ENCODE assay signal across 14 mouse cellular contexts in genomic region chr8:83978200-83978599, GRCm38 (mm10). TPM values are rescaled to one million over a fixed set of nuclear protein-coding genes. Genes with fewer than 3 reads are reported as not detected.
DNase-seq lines count a peak whose midpoint lies in the region; ATAC-seq lines count a peak whose summit lies in the region.
"Had no signal": no experiment of that assay in that cellular context is flagged by ENCODE, and none has a peak within 500 bp of the region (broad histone marks: within the 10 kb centered on the region; RNA-seq: fewer than 3 reads in every experiment).

No protein-coding gene starts in this region.

- H3K27ac ChIP-seq in forebrain, embryonic 11.5 days (ENCODE audit: low read depth, low read length) = no peak overlapping the region
- no peak overlapping the region for H3K27ac ChIP-seq in forebrain, embryonic 14.5 days (ENCODE audit: low read depth, low read length)
- H3K27ac ChIP-seq in hindbrain, embryonic 15.5 days (replicated peaks) = no peak overlapping the region
- no peak overlapping the region for H3K27ac ChIP-seq in hindbrain, embryonic 14.5 days
- H3K27ac ChIP-seq in neural tube, embryonic 13.5 days (replicated peaks) = no peak overlapping the region
- H3K27ac ChIP-seq: hindbrain, postnatal 0 days had no signal

- H3K4me1 ChIP-seq in forebrain, embryonic 11.5 days (replicated peaks; ENCODE audit: control insufficient read depth, insufficient read depth, low read length) = peaks cover 10% of the 10 kb centered on the region; the same call in 1 of the 2 replicates
- H3K4me1 ChIP-seq in forebrain, embryonic 14.5 days (ENCODE audit: control insufficient read depth, insufficient read depth, low read length) = peaks cover 17% of the 10 kb centered on the region
- H3K4me1 ChIP-seq in hindbrain, embryonic 15.5 days (replicated peaks) = peaks cover 44% of the 10 kb centered on the region
- H3K4me1 ChIP-seq in hindbrain, embryonic 14.5 days (replicated peaks; ENCODE audit: control insufficient read depth, insufficient read depth, low read length) = peaks cover 27% of the 10 kb centered on the region
- peaks cover 85% of the 10 kb centered on the region for H3K4me1 ChIP-seq in megakaryocyte, embryonic 14.5 days
- peaks cover 59% of the 10 kb centered on the region for H3K4me1 ChIP-seq in neural tube, embryonic 13.5 days (replicated peaks)

- H3K9me3 ChIP-seq in forebrain, embryonic 11.5 days (ENCODE audit: control insufficient read depth, low read length) = no peaks in the 10 kb centered on the region
- H3K9me3 ChIP-seq in forebrain, embryonic 14.5 days (replicated peaks; ENCODE audit: control insufficient read depth, low read length) = no peaks in the 10 kb centered on the region
- no peaks in the 10 kb centered on the region for H3K9me3 ChIP-seq in hindbrain, embryonic 15.5 days
- no peaks in the 10 kb centered on the region for H3K9me3 ChIP-seq in hindbrain, embryonic 14.5 days (ENCODE audit: control insufficient read depth, low read length)
- H3K9me3 ChIP-seq in megakaryocyte, embryonic 14.5 days = no peaks in the 10 kb centered on the region
- H3K9me3 ChIP-seq in neural tube, embryonic 13.5 days = no peaks in the 10 kb centered on the region
- H3K9me3 ChIP-seq: G1E had no signal

- H3K4me2 ChIP-seq in forebrain, embryonic 11.5 days (ENCODE audit: low read depth, low read length, severe bottlenecking) = no peak overlapping the region
- H3K4me2 ChIP-seq in forebrain, embryonic 14.5 days (ENCODE audit: low read length) = no peak overlapping the region
- peak overlapping the region; percentile 5; the same call in 1 of the 2 replicates for H3K4me2 ChIP-seq in hindbrain, embryonic 15.5 days
- no peak overlapping the region for H3K4me2 ChIP-seq in hindbrain, embryonic 14.5 days (replicated peaks)
- H3K4me2 ChIP-seq in neural tube, embryonic 13.5 days = no peak overlapping the region

- H3K9ac ChIP-seq in forebrain, embryonic 11.5 days (ENCODE audit: low read length) = 0 out of 2 replicates have a peak overlapping the region, but pooled peaks have one; percentile 6
- no peak overlapping the region for H3K9ac ChIP-seq in forebrain, embryonic 14.5 days (ENCODE audit: low read length)
- H3K9ac ChIP-seq in hindbrain, embryonic 15.5 days = no peak overlapping the region
- no peak overlapping the region for H3K9ac ChIP-seq in hindbrain, embryonic 14.5 days
- H3K9ac ChIP-seq in neural tube, embryonic 13.5 days = 0 out of 2 replicates have a peak overlapping the region, but pooled peaks have one; percentile 34

- H3K27me3 ChIP-seq in forebrain, embryonic 11.5 days (ENCODE audit: control insufficient read depth, insufficient read depth, low read length) = no peaks in the 10 kb centered on the region
- H3K27me3 ChIP-seq in forebrain, embryonic 14.5 days (replicated peaks; ENCODE audit: control insufficient read depth, insufficient read depth, low read length) = no peaks in the 10 kb centered on the region
- no peaks in the 10 kb centered on the region for H3K27me3 ChIP-seq in hindbrain, embryonic 15.5 days
- no peaks in the 10 kb centered on the region for H3K27me3 ChIP-seq in hindbrain, embryonic 14.5 days (ENCODE audit: control insufficient read depth, insufficient read depth, low read length)
- no peaks in the 10 kb centered on the region for H3K27me3 ChIP-seq in megakaryocyte, embryonic 14.5 days (replicated peaks)
- H3K27me3 ChIP-seq in neural tube, embryonic 13.5 days = no peaks in the 10 kb centered on the region

- DNase-seq in forebrain, embryonic 11.5 days (ENCODE audit: low spot score) = no peak
- no peak for DNase-seq in forebrain, embryonic 14.5 days (ENCODE audit: low spot score)
- DNase-seq in hindbrain, embryonic 14.5 days (ENCODE audit: low spot score) = no peak
- DNase-seq in right cerebral cortex, postnatal 14 days = no peak
- DNase-seq: cerebellum, postnatal 14 days; layer of hippocampus, adult 9-11 months had no signal

- no peak for ATAC-seq in forebrain, embryonic 11.5 days (replicated peaks; ENCODE audit: low FRiP score)
- ATAC-seq in forebrain, embryonic 14.5 days = no peak
- ATAC-seq in hindbrain, embryonic 15.5 days (ENCODE audit: low FRiP score, low read depth) = no peak
- ATAC-seq in hindbrain, embryonic 14.5 days (ENCODE audit: low FRiP score) = no peak
- no peak for ATAC-seq in megakaryocyte, adult 5-6 weeks (ENCODE audit: poor library complexity, severe bottlenecking)
- no peak for ATAC-seq in neural tube, embryonic 13.5 days (ENCODE audit: low read depth)
- ATAC-seq: activated CD4-positive, CD25-positive, alpha-beta regulatory T cell, adult 4 months; hindbrain, postnatal 0 days had no signal

- whole genome bisulfite sequencing in forebrain, embryonic 11.5 days = 78% methylated on average over 9 of the region's 9 CpGs
- WGBS in forebrain, embryonic 14.5 days = 70% methylated on average over 9 of the region's 9 CpGs
- WGBS in hindbrain, embryonic 15.5 days = 73% methylated on average over 9 of the region's 9 CpGs
- WGBS in hindbrain, embryonic 14.5 days = 73% methylated on average over 9 of the region's 9 CpGs
- WGBS in neural tube, embryonic 13.5 days = 75% methylated on average over 9 of the region's 9 CpGs

- no peak overlapping the region for H3K4me3 ChIP-seq in forebrain, embryonic 11.5 days (ENCODE audit: low read depth, low read length)
- no peak overlapping the region for H3K4me3 ChIP-seq in forebrain, embryonic 14.5 days (ENCODE audit: low read depth, low read length)
- no peak overlapping the region for H3K4me3 ChIP-seq in hindbrain, embryonic 15.5 days
- no peak overlapping the region for H3K4me3 ChIP-seq in hindbrain, embryonic 14.5 days (replicated peaks; ENCODE audit: low read length)
- peak overlapping the region; percentile 81 for H3K4me3 ChIP-seq in megakaryocyte, embryonic 14.5 days (replicated peaks)
- H3K4me3 ChIP-seq in neural tube, embryonic 13.5 days = no peak overlapping the region

- peaks cover 13% of the 10 kb centered on the region for H3K36me3 ChIP-seq in forebrain, embryonic 11.5 days (ENCODE audit: control insufficient read depth, insufficient read depth, low read length)
- peaks cover 33% of the 10 kb centered on the region for H3K36me3 ChIP-seq in forebrain, embryonic 14.5 days (ENCODE audit: control insufficient read depth, insufficient read depth, low read length)
- peaks cover 29% of the 10 kb centered on the region for H3K36me3 ChIP-seq in hindbrain, embryonic 15.5 days
- H3K36me3 ChIP-seq in hindbrain, embryonic 14.5 days (replicated peaks; ENCODE audit: control insufficient read depth, insufficient read depth) = peaks cover 33% of the 10 kb centered on the region
- peaks cover 58% of the 10 kb centered on the region for H3K36me3 ChIP-seq in megakaryocyte, embryonic 14.5 days (replicated peaks; ENCODE audit: low read length)
- peaks cover 36% of the 10 kb centered on the region for H3K36me3 ChIP-seq in neural tube, embryonic 13.5 days

RNA-seq across cellular contexts. Expression of gene Prkaca, which starts 5.4 kb away (rescaled TPM):
- polyA plus RNA-seq in forebrain, embryonic 11.5 days (2014; fragmentation: Nextera tagmentation; extraction: Ambion mirVana) = 171 and 189 TPM in 2 replicates
- 117 and 132 TPM in 2 replicates for polyA plus RNA-seq in forebrain, embryonic 14.5 days (2014; fragmentation: Nextera tagmentation; extraction: Ambion mirVana)
- polyA plus RNA-seq in hindbrain, embryonic 15.5 days (2015; fragmentation: Nextera tagmentation; extraction: Ambion mirVana) = 241 and 250 TPM in 2 replicates
- 194 and 218 TPM in 2 replicates for polyA plus RNA-seq in hindbrain, embryonic 14.5 days (2014; fragmentation: Nextera tagmentation; extraction: Ambion mirVana)
- polyA plus RNA-seq in megakaryocyte, embryonic 14.5 days (2012; ENCODE audit: insufficient read depth, low replicate concordance) = 25.3 and 30.8 TPM in 2 replicates
- 19.6 and 21.6 TPM in 2 replicates for total RNA-seq in megakaryocyte, adult 5-6 weeks (2015)
- total RNA-seq in megakaryocyte, adult 5-6 weeks (2017) = 17.7 and 17.9 TPM in 2 replicates
- polyA plus RNA-seq in neural tube, embryonic 13.5 days (2015; fragmentation: Nextera tagmentation; extraction: Ambion mirVana) = 203 and 207 TPM in 2 replicates

RNA-seq across cellular contexts. Expression of gene Samd1, which starts 19.3 kb away (rescaled TPM):
- 12.3 and 16.8 TPM in 2 replicates for polyA plus RNA-seq in forebrain, embryonic 11.5 days (2014; fragmentation: Nextera tagmentation; extraction: Ambion mirVana)
- 12.9 and 14.4 TPM in 2 replicates for polyA plus RNA-seq in forebrain, embryonic 14.5 days (2014; fragmentation: Nextera tagmentation; extraction: Ambion mirVana)
- polyA plus RNA-seq in hindbrain, embryonic 15.5 days (2015; fragmentation: Nextera tagmentation; extraction: Ambion mirVana) = 6.2 and 7.3 TPM in 2 replicates
- 11.1 and 11.3 TPM in 2 replicates for polyA plus RNA-seq in hindbrain, embryonic 14.5 days (2014; fragmentation: Nextera tagmentation; extraction: Ambion mirVana)
- polyA plus RNA-seq in megakaryocyte, embryonic 14.5 days (2012; ENCODE audit: insufficient read depth, low replicate concordance) = 72.0 and 104 TPM in 2 replicates
- total RNA-seq in megakaryocyte, adult 5-6 weeks (2015) = 63.0 and 69.1 TPM in 2 replicates
- 46.6 and 48.4 TPM in 2 replicates for total RNA-seq in megakaryocyte, adult 5-6 weeks (2017)
- 8.0 and 8.3 TPM in 2 replicates for polyA plus RNA-seq in neural tube, embryonic 13.5 days (2015; fragmentation: Nextera tagmentation; extraction: Ambion mirVana)

RNA-seq across cellular contexts. Expression of gene Asf1b, which starts 22.9 kb away (rescaled TPM):
- 92.7 and 94.0 TPM in 2 replicates for polyA plus RNA-seq in forebrain, embryonic 11.5 days (2014; fragmentation: Nextera tagmentation; extraction: Ambion mirVana)
- polyA plus RNA-seq in forebrain, embryonic 14.5 days (2014; fragmentation: Nextera tagmentation; extraction: Ambion mirVana) = 23.8 and 31.6 TPM in 2 replicates
- polyA plus RNA-seq in hindbrain, embryonic 15.5 days (2015; fragmentation: Nextera tagmentation; extraction: Ambion mirVana) = 12.8 and 14.7 TPM in 2 replicates
- 10.5 and 10.7 TPM in 2 replicates for polyA plus RNA-seq in hindbrain, embryonic 14.5 days (2014; fragmentation: Nextera tagmentation; extraction: Ambion mirVana)
- 38.1 and 95.4 TPM in 2 replicates for polyA plus RNA-seq in megakaryocyte, embryonic 14.5 days (2012; ENCODE audit: insufficient read depth, low replicate concordance)
- 87.3 and 95.0 TPM in 2 replicates for total RNA-seq in megakaryocyte, adult 5-6 weeks (2015)
- total RNA-seq in megakaryocyte, adult 5-6 weeks (2017) = 68.5 and 71.1 TPM in 2 replicates
- 12.7 and 14.6 TPM in 2 replicates for polyA plus RNA-seq in neural tube, embryonic 13.5 days (2015; fragmentation: Nextera tagmentation; extraction: Ambion mirVana)

RNA-seq across cellular contexts. Expression of gene 1700067K01Rik, which starts 23.1 kb away (rescaled TPM):
- 0.87 and 0.90 TPM in 2 replicates for polyA plus RNA-seq in forebrain, embryonic 11.5 days (2014; fragmentation: Nextera tagmentation; extraction: Ambion mirVana)
- 0.77 and 1.3 TPM in 2 replicates for polyA plus RNA-seq in forebrain, embryonic 14.5 days (2014; fragmentation: Nextera tagmentation; extraction: Ambion mirVana)
- polyA plus RNA-seq in hindbrain, embryonic 15.5 days (2015; fragmentation: Nextera tagmentation; extraction: Ambion mirVana) = 0.47 and 0.75 TPM in 2 replicates
- polyA plus RNA-seq in hindbrain, embryonic 14.5 days (2014; fragmentation: Nextera tagmentation; extraction: Ambion mirVana) = 0.54 and 0.76 TPM in 2 replicates
- polyA plus RNA-seq in megakaryocyte, embryonic 14.5 days (2012; ENCODE audit: insufficient read depth, low replicate concordance) = 0.75 and 2.7 TPM in 2 replicates
- 0.16 TPM in 1 of 2 replicates, not detected in the other for total RNA-seq in megakaryocyte, adult 5-6 weeks (2015)
- 0.41 TPM in 1 of 2 replicates, not detected in the other for total RNA-seq in megakaryocyte, adult 5-6 weeks (2017)
- 0.62 and 0.87 TPM in 2 replicates for polyA plus RNA-seq in neural tube, embryonic 13.5 days (2015; fragmentation: Nextera tagmentation; extraction: Ambion mirVana)
- total RNA-seq: hindbrain, postnatal 0 days had no signal

RNA-seq across cellular contexts. Expression of gene Gm10644, which starts 23.2 kb away (rescaled TPM):
- 0.92 and 1.2 TPM in 2 replicates for polyA plus RNA-seq in forebrain, embryonic 11.5 days (2014; fragmentation: Nextera tagmentation; extraction: Ambion mirVana)
- polyA plus RNA-seq in forebrain, embryonic 14.5 days (2014; fragmentation: Nextera tagmentation; extraction: Ambion mirVana) = 0.61 and 0.93 TPM in 2 replicates
- 1.1 TPM in 2 replicates for polyA plus RNA-seq in hindbrain, embryonic 15.5 days (2015; fragmentation: Nextera tagmentation; extraction: Ambion mirVana)
- 0.76 and 1.1 TPM in 2 replicates for polyA plus RNA-seq in hindbrain, embryonic 14.5 days (2014; fragmentation: Nextera tagmentation; extraction: Ambion mirVana)
- not detected in 2 replicates for polyA plus RNA-seq in megakaryocyte, embryonic 14.5 days (2012; ENCODE audit: insufficient read depth, low replicate concordance)
- 0.09 and 0.31 TPM in 2 replicates for total RNA-seq in megakaryocyte, adult 5-6 weeks (2015)
- total RNA-seq in megakaryocyte, adult 5-6 weeks (2017) = 0.40 and 0.94 TPM in 2 replicates
- 0.62 and 0.77 TPM in 2 replicates for polyA plus RNA-seq in neural tube, embryonic 13.5 days (2015; fragmentation: Nextera tagmentation; extraction: Ambion mirVana)
- total RNA-seq: megakaryocyte-erythroid progenitor cell, adult 5-6 weeks had no signal

Comparison
In these comparisons a context has a peak if more than half of its experiments do, and no peak if none do; other contexts are left out.
1. H3K9ac ChIP-seq: peak in forebrain, embryonic 11.5 days (single experiment) and neural tube, embryonic 13.5 days (single experiment); none in forebrain, embryonic 14.5 days (single experiment), hindbrain, embryonic 15.5 days (single experiment) and hindbrain, embryonic 14.5 days (single experiment).